24 mouse cellular contexts compared by ENCODE assay signal in the genomic region with DNA sequence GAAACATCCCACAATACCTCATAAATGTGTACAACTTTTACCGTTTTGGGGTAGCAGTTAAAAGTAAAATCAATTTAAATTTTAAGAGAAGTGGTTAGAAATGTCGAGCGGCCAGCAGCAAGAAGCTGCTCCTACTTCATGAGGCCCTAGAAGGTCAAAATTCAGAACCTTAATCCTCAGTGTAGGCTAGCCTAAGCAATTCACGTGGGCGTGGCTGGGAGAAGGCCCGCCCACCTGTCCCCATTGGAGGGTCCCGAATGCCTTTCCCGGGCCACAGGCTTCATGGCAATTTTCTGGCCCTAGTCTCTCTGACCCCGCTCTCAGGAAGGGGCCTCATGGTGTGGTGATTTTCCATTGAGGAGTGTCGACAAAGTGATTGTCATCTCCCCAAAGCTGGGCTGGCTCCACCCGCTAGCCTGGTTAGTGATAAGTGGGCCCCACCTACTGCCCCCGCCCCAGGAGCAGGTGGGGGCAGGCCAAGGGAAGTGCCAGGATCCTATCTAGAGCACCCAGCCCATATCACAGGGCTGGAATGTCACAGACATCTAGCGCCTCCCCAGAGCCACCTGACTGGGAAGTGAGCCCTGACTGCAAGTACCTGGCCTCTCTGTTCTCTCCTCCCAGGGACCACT.
A peak's percentile ranks its signal among the peaks of the same experiment; 100 is the strongest.
DNase-seq lines count a peak whose midpoint lies in the region; ATAC-seq and TF ChIP-seq lines count a peak whose summit lies in the region.
"Had no signal": no experiment of that assay in that cellular context is flagged by ENCODE, and none has a peak within 500 bp of the region (broad histone marks: within the 10 kb centered on the region; RNA-seq: fewer than 3 reads in every experiment).

No protein-coding gene starts in this region.

- TF ChIP-seq CTCF in MEL (IDR thresholded peaks at IDR 0.05 in 2 of 3, conservative IDR thresholded peaks at IDR 0.05 in 1 of 3; ENCODE audit: control insufficient read depth in 1 of 3, insufficient read depth in 1 of 3, low read depth in 2 of 3, low read length in 3 of 3, poor library complexity in 1 of 3, severe bottlenecking in 1 of 3): no peak
- TF ChIP-seq CTCF in forebrain, postnatal 0 days (IDR thresholded peaks at IDR 0.05; ENCODE audit: low read depth): no peak
- TF ChIP-seq CTCF in midbrain, postnatal 0 days (IDR thresholded peaks at IDR 0.05): no peak

- no peak for TF ChIP-seq RAD21 in MEL (IDR thresholded peaks at IDR 0.05; ENCODE audit: low read depth, low read length)

- H3K9me3 ChIP-seq in MEL (replicated peaks; ENCODE audit: insufficient read depth, low read length): no peaks in the 10 kb centered on the region
- H3K9me3 ChIP-seq in liver, embryonic 11.5 days (ENCODE audit: control insufficient read depth, low read length): no peaks in the 10 kb centered on the region
- no peaks in the 10 kb centered on the region for H3K9me3 ChIP-seq in forebrain, postnatal 0 days (ENCODE audit: low read length)
- no peaks in the 10 kb centered on the region for H3K9me3 ChIP-seq in midbrain, postnatal 0 days (ENCODE audit: low read length)
- H3K9me3 ChIP-seq: embryonic facial prominence, embryonic 10.5 days; forebrain, embryonic 15.5 days; G1E; heart, embryonic 12.5 days; kidney, embryonic 15.5 days; limb, embryonic 13.5 days; lung, embryonic 15.5 days; midbrain, embryonic 10.5 days; neural tube, embryonic 15.5 days had no signal

- H3K79me2 ChIP-seq in MEL (ENCODE audit: control insufficient read depth, insufficient read depth, low read length, poor library complexity): no peaks in the 10 kb centered on the region

- peaks cover 7 to 22% of the 10 kb centered on the region in 2 experiments for H3K4me1 ChIP-seq in MEL (ENCODE audit: control insufficient read depth in 1 of 2, insufficient read depth in 2 of 2, low read length in 2 of 2)
- no peaks in the 10 kb centered on the region for H3K4me1 ChIP-seq in liver, embryonic 11.5 days (replicated peaks; ENCODE audit: control insufficient read depth, insufficient read depth, low read length)
- no peaks in the 10 kb centered on the region for H3K4me1 ChIP-seq in forebrain, postnatal 0 days (ENCODE audit: insufficient read depth)
- no peaks in the 10 kb centered on the region for H3K4me1 ChIP-seq in midbrain, postnatal 0 days (ENCODE audit: insufficient read depth, low read length)
- H3K4me1 ChIP-seq: forebrain, embryonic 15.5 days; kidney, embryonic 15.5 days; lung, embryonic 15.5 days; neural tube, embryonic 15.5 days had no signal

- H3K36me3 ChIP-seq in MEL (ENCODE audit: control insufficient read depth in 1 of 2, insufficient read depth in 2 of 2, low read length in 2 of 2): peaks cover 0 to 6% of the 10 kb centered on the region in 2 experiments; a peak in 1 of 4 replicates
- H3K36me3 ChIP-seq in liver, embryonic 11.5 days (ENCODE audit: control insufficient read depth, insufficient read depth, low read length): no peaks in the 10 kb centered on the region
- no peaks in the 10 kb centered on the region for H3K36me3 ChIP-seq in forebrain, postnatal 0 days (ENCODE audit: insufficient read depth)
- no peaks in the 10 kb centered on the region for H3K36me3 ChIP-seq in midbrain, postnatal 0 days (ENCODE audit: insufficient read depth, low read length)
- H3K36me3 ChIP-seq: embryonic facial prominence, embryonic 10.5 days; forebrain, embryonic 15.5 days; G1E; heart, embryonic 12.5 days; kidney, embryonic 15.5 days; limb, embryonic 13.5 days; lung, embryonic 15.5 days; midbrain, embryonic 10.5 days; neural tube, embryonic 15.5 days had no signal

- no peak for TF ChIP-seq POLR2A in MEL (IDR thresholded peaks at IDR 0.05; ENCODE audit: control insufficient read depth in 1 of 2, insufficient read depth in 1 of 2, low read depth in 1 of 2, low read length in 2 of 2, poor library complexity in 1 of 2)

- peak overlapping the region; percentile 8 to 39; a peak in 2 of 4 replicates for H3K4me3 ChIP-seq in MEL (ENCODE audit: control insufficient read depth in 1 of 2, insufficient read depth in 1 of 2, low read depth in 2 of 2, low read length in 2 of 2)
- H3K4me3 ChIP-seq in liver, embryonic 11.5 days (ENCODE audit: low read depth, low read length): no peak overlapping the region
- no peak overlapping the region for H3K4me3 ChIP-seq in forebrain, postnatal 0 days (ENCODE audit: low read depth, low read length)
- no peak overlapping the region for H3K4me3 ChIP-seq in midbrain, postnatal 0 days (ENCODE audit: low read depth, low read length)
- H3K4me3 ChIP-seq: embryonic facial prominence, embryonic 10.5 days; forebrain, embryonic 15.5 days; heart, embryonic 12.5 days; kidney, embryonic 15.5 days; limb, embryonic 13.5 days; lung, embryonic 15.5 days; midbrain, embryonic 10.5 days; neural tube, embryonic 15.5 days had no signal

- WGBS in liver, embryonic 11.5 days: 22% methylated on average over 13 of the region's 13 CpGs
- WGBS in forebrain, postnatal 0 days: 53% methylated on average over 13 of the region's 13 CpGs
- WGBS in midbrain, postnatal 0 days: 44% methylated on average over 13 of the region's 13 CpGs

- peak; percentile 55 for DNase-seq in MEL (ENCODE audit: low read depth, low spot score)
- DNase-seq in c-Kit-positive CD71-positive TER-119-positive erythroid progenitor cells, embryonic 14.5 days (ENCODE audit: low spot score): peak; percentile 2
- DNase-seq in liver, embryonic 11.5 days (ENCODE audit: low spot score): no peak
- DNase-seq in right cerebral cortex, adult 2 months (ENCODE audit: low spot score in 2 of 2): no peak
- DNase-seq in lung, adult 18-20 months: no peak
- no peak for DNase-seq in forebrain, postnatal 0 days
- DNase-seq in midbrain, postnatal 0 days (ENCODE audit: low spot score): no peak
- DNase-seq: adrenal gland, postnatal 10 days; cerebellum, adult 9-10 months; gastrocnemius, postnatal 14 days; heart, adult 18-20 months; heart, postnatal 10 days; kidney, postnatal 36 days; lung, postnatal 4 days had no signal

- H3K9ac ChIP-seq in MEL (ENCODE audit: control insufficient read depth, low read depth, low read length, poor library complexity, severe bottlenecking): no peak overlapping the region
- no peak overlapping the region for H3K9ac ChIP-seq in liver, embryonic 11.5 days (ENCODE audit: low read depth, low read length)
- H3K9ac ChIP-seq in forebrain, postnatal 0 days: no peak overlapping the region
- H3K9ac ChIP-seq in midbrain, postnatal 0 days (replicated peaks; ENCODE audit: low read length, poor library complexity, severe bottlenecking): no peak overlapping the region
- H3K9ac ChIP-seq: forebrain, embryonic 15.5 days; heart, embryonic 12.5 days; kidney, embryonic 15.5 days; limb, embryonic 13.5 days; lung, embryonic 15.5 days; neural tube, embryonic 15.5 days had no signal

- H3K4me2 ChIP-seq in liver, embryonic 11.5 days: no peak overlapping the region; the same call in 1 of the 2 replicates
- no peak overlapping the region for H3K4me2 ChIP-seq in forebrain, postnatal 0 days (ENCODE audit: low read depth)
- no peak overlapping the region for H3K4me2 ChIP-seq in midbrain, postnatal 0 days (ENCODE audit: low read depth, low read length, poor library complexity, severe bottlenecking)
- H3K4me2 ChIP-seq: forebrain, embryonic 15.5 days; heart, embryonic 12.5 days; kidney, embryonic 15.5 days; limb, embryonic 13.5 days; lung, embryonic 15.5 days; neural tube, embryonic 15.5 days had no signal

- H3K27ac ChIP-seq in MEL (ENCODE audit: control insufficient read depth, low read depth, low read length): no peak overlapping the region
- H3K27ac ChIP-seq in liver, embryonic 11.5 days (ENCODE audit: low read depth, low read length): no peak overlapping the region
- no peak overlapping the region for H3K27ac ChIP-seq in forebrain, postnatal 0 days (ENCODE audit: low read depth, low read length)
- no peak overlapping the region for H3K27ac ChIP-seq in midbrain, postnatal 0 days (ENCODE audit: low read depth, low read length)
- H3K27ac ChIP-seq: embryonic facial prominence, embryonic 10.5 days; forebrain, embryonic 15.5 days; kidney, embryonic 15.5 days; limb, embryonic 13.5 days; lung, embryonic 15.5 days; midbrain, embryonic 10.5 days; neural tube, embryonic 15.5 days had no signal

- peak; percentile 54 for ATAC-seq in liver, embryonic 11.5 days (replicated peaks; ENCODE audit: low FRiP score)
- ATAC-seq in megakaryocyte progenitor cell, adult 5-6 weeks (replicated peaks; ENCODE audit: poor library complexity): peak; percentile 68
- no peak for ATAC-seq in forebrain, postnatal 0 days
- no peak for ATAC-seq in midbrain, postnatal 0 days (ENCODE audit: low FRiP score)
- ATAC-seq: forebrain, embryonic 15.5 days had no signal

- H3K27me3 ChIP-seq in MEL (ENCODE audit: control insufficient read depth in 1 of 2, insufficient read depth in 2 of 2, low read length in 2 of 2): no peaks in the 10 kb centered on the region
- no peaks in the 10 kb centered on the region; the same call in 1 of the 2 replicates for H3K27me3 ChIP-seq in liver, embryonic 11.5 days (replicated peaks; ENCODE audit: control insufficient read depth, insufficient read depth, low read length)
- no peaks in the 10 kb centered on the region for H3K27me3 ChIP-seq in forebrain, postnatal 0 days (ENCODE audit: insufficient read depth, low read length)
- H3K27me3 ChIP-seq in midbrain, postnatal 0 days (ENCODE audit: insufficient read depth, low read length): no peaks in the 10 kb centered on the region
- H3K27me3 ChIP-seq: forebrain, embryonic 15.5 days; limb, embryonic 13.5 days; lung, embryonic 15.5 days; neural tube, embryonic 15.5 days had no signal

- TF ChIP-seq EP300 in MEL (IDR thresholded peaks at IDR 0.05; ENCODE audit: low read depth in 1 of 2, low read length in 2 of 2): peak in 1 of 2 experiments; percentile 57; a peak in 1 of 4 replicates

TF ChIP-seq in MEL, 35 proteins besides CTCF, POLR2A, EP300 and RAD21 (continues in another document):
- TF ChIP-seq ELF1 (IDR thresholded peaks at IDR 0.05; ENCODE audit: low read depth, low read length) (no peak), MXI1 (IDR thresholded peaks at IDR 0.05; ENCODE audit: low read depth, low read length) (no peak), ZKSCAN1 (IDR thresholded peaks at IDR 0.05; ENCODE audit: low read depth, low read length) (no peak), JUND (IDR thresholded peaks at IDR 0.05; ENCODE audit: low read depth, low read length) (no peak), ETS1 (IDR thresholded peaks at IDR 0.05; ENCODE audit: low read depth, low read length) (no peak), ZC3H11A (IDR thresholded peaks at IDR 0.05; ENCODE audit: low read depth, low read length) (no peak), SMC3 (IDR thresholded peaks at IDR 0.05; ENCODE audit: low read depth, low read length) (no peak), MYB (IDR thresholded peaks at IDR 0.05; ENCODE audit: low read depth, low read length) (no peak), MYC (IDR thresholded peaks at IDR 0.05; ENCODE audit: low read depth, low read length) (no peak), GATA1 (IDR thresholded peaks at IDR 0.05; ENCODE audit: low read depth, low read length) (peak; percentile 8; the same call in 1 of the 2 replicates), ZNF384 (IDR thresholded peaks at IDR 0.05; ENCODE audit: low read depth, low read length) (no peak), E2F4 (IDR thresholded peaks at IDR 0.05; ENCODE audit: borderline replicate concordance, low read depth, low read length) (no peak), NRF1 (IDR thresholded peaks at IDR 0.05; ENCODE audit: insufficient read depth, low read depth, low read length, poor library complexity, severe bottlenecking) (no peak)

Comparison
In these comparisons a context has a peak if more than half of its experiments do, and no peak if none do; other contexts are left out.
1. DNase-seq: peak in MEL (single experiment) and c-Kit-positive CD71-positive TER-119-positive erythroid progenitor cells, embryonic 14.5 days (single experiment); none in liver, embryonic 11.5 days (single experiment), right cerebral cortex, adult 2 months (0 of 2), lung, adult 18-20 months (0 of 2), forebrain, postnatal 0 days (single experiment) and midbrain, postnatal 0 days (single experiment).
2. H3K4me3 ChIP-seq: peak in MEL (2 of 2); none in liver, embryonic 11.5 days (single experiment), forebrain, postnatal 0 days (single experiment) and midbrain, postnatal 0 days (single experiment).
3. ATAC-seq: peak in liver, embryonic 11.5 days (single experiment) and megakaryocyte progenitor cell, adult 5-6 weeks (single experiment); none in forebrain, postnatal 0 days (single experiment) and midbrain, postnatal 0 days (single experiment).